8 mouse cellular contexts compared by ENCODE assay signal in the genomic region with DNA sequence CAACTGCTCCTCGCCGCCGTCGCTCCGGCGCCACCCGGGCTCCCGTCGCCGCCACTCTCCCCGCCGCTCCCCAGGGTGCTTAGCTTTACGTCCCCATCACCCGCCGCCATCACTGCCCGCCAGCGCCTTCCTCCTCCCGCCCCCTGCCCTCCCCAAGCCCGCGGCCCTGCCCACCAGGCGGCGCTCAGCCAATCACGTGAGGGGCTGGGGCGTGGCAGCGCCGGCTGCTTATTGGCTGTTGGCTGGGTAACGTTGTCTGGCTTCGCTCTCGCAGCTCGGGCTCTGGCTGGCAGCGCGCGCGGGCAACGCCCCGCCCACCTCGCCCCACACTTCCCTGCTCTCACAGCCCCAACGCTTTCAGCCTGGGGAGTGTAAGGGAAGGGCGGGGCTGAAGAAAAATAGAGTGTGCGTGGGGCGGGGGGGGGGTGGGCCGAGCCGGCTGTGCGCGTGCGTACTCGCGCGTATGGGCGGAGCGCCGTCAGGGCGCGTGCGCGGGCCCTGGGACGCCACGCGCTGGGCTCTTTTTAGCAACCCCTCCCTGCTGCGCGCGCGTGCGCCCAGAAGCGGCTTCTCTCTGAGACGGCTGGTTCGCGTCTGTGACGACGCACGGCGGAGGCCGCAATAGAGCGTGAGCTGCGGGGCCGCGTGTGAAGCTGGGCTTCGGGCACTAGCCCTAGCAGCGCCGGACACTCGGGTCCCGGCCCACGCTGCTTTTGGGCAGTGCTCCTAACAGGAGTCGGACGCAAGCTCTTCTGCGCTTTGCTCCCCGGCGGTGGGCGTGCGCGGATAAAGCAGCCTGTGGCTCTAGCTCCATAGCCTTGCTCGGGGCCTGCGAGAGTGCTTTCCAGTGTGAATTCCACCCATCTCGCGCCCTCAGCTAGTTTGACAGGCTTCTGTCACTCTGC. TPM values are rescaled to one million over a fixed set of nuclear protein-coding genes. Genes with fewer than 3 reads are reported as not detected.
DNase-seq lines count a peak whose midpoint lies in the region; ATAC-seq lines count a peak whose summit lies in the region.

A gene (minus strand): TSS at position 162 of the 905 bp plus-strand sequence.

- ATAC-seq in hindbrain, embryonic 14.5 days (ENCODE audit: low FRiP score), result peak; percentile 99

- peak within 1 kb of the TSS; percentile 82 for H3K4me2 ChIP-seq in hindbrain, embryonic 14.5 days (replicated peaks)

- H3K4me1 ChIP-seq in hindbrain, embryonic 14.5 days (replicated peaks; ENCODE audit: control insufficient read depth, insufficient read depth, low read length), result peaks cover 25% of the 10 kb centered on the region

- H3K9ac ChIP-seq in hindbrain, embryonic 14.5 days, result peak within 1 kb of the TSS; percentile 81

- peak within 1 kb of the TSS; percentile 86 for H3K4me3 ChIP-seq in hindbrain, embryonic 14.5 days (replicated peaks; ENCODE audit: low read length)

- peak within 1 kb of the TSS; percentile 92 for H3K27ac ChIP-seq in hindbrain, embryonic 14.5 days

- H3K36me3 ChIP-seq in hindbrain, embryonic 14.5 days (replicated peaks; ENCODE audit: control insufficient read depth, insufficient read depth), result no peaks in the 10 kb centered on the region

- no peaks in the 10 kb centered on the region for H3K27me3 ChIP-seq in hindbrain, embryonic 14.5 days (ENCODE audit: control insufficient read depth, insufficient read depth, low read length)

- no peaks in the 10 kb centered on the region for H3K9me3 ChIP-seq in hindbrain, embryonic 14.5 days (ENCODE audit: control insufficient read depth, low read length)

- WGBS in hindbrain, embryonic 14.5 days, result under 1% methylated on average over 75 of the region's 95 CpGs

- peak; percentile 98 for DNase-seq in R1 (ENCODE audit: low read depth, low spot score)
- DNase-seq in cerebellum, postnatal 25 days, result peak; percentile 99
- DNase-seq in frontal cortex, postnatal 25 days (ENCODE audit: low spot score in 2 of 2), result peak; percentile 90 to 96
- DNase-seq in hindbrain, embryonic 14.5 days (ENCODE audit: low spot score), result peak; percentile 99
- peak; percentile 98 to 99 for DNase-seq in layer of hippocampus, postnatal 36 days
- DNase-seq in lung, postnatal 36 days, result peak; percentile 99
- peak; percentile 100 for DNase-seq in retina, postnatal 1 day
- peak; percentile 95 to 97 for DNase-seq in urinary bladder, adult 18-20 months (ENCODE audit: low spot score in 2 of 2)

RNA-seq across cellular contexts. Expression of the gene that starts here (rescaled TPM):
- polyA plus RNA-seq in hindbrain, embryonic 14.5 days (2014; fragmentation: Nextera tagmentation; extraction: Ambion mirVana), result 23.2 and 26.1 TPM in 2 replicates
- total RNA-seq in layer of hippocampus, postnatal 36 days (2021), result 10 to 100 TPM; 54.1 to 55.0 TPM

Comparison
In these comparisons a context has a peak if more than half of its experiments do, and no peak if none do; other contexts are left out.
1. Peak in every context shown above with its lines: DNase-seq, ATAC-seq, H3K4me3 ChIP-seq and H3K27ac ChIP-seq.